Mouse (Mus musculus) C2C12 (cell line): ENCODE results near the gene Mup6. TPM values are rescaled to one million over a fixed set of nuclear protein-coding genes. Genes with fewer than 3 reads are reported as not detected.
"Not testable (repeated sequence)": the region's sequence is repeated elsewhere in the genome, so short reads cannot be mapped to it uniquely, and the experiment has no call there.

ENCODE experiments used
- H3K27me3 ChIP-seq: one replicate; pipeline ENCODE4 v1.6.1; 2011; ENCODE audit not compliant: control insufficient read depth, insufficient read depth, insufficient read length
- H3K36me3 ChIP-seq: one replicate; pipeline ENCODE4 v1.6.1; 2011; ENCODE audit not compliant: control insufficient read depth, insufficient read depth
- H3K4me3 ChIP-seq: one replicate; pipeline ENCODE4 v1.5.1; 2011; ENCODE audit warnings: mild to moderate bottlenecking, control low read depth; ENCODE audit not compliant: poor library complexity, insufficient read depth, severe bottlenecking
- H3K79me2 ChIP-seq: one replicate; pipeline ENCODE4 v1.6.1; 2011; ENCODE audit not compliant: control insufficient read depth, insufficient read depth
- H3K79me3 ChIP-seq: one replicate; pipeline ENCODE4 v1.6.1; 2011; ENCODE audit warnings: low read depth, control low read depth
- H3ac ChIP-seq: one replicate; pipeline ENCODE3; 2011; ENCODE audit warnings: low read depth; ENCODE audit not compliant: control insufficient read depth, insufficient read length
- CEBPB ChIP-seq: IDR thresholded peaks from one replicate; pipeline ENCODE4 v1.6.1; 2011; ENCODE audit warnings: low read depth, mild to moderate bottlenecking, control low read depth, moderate library complexity
- CTCF ChIP-seq: IDR thresholded peaks from one replicate; pipeline ENCODE4 v1.5.1; 2011; ENCODE audit not compliant: control insufficient read depth, insufficient read depth, insufficient read length
- FOSL1 ChIP-seq: IDR thresholded peaks from one replicate; pipeline ENCODE4 v1.8.0; 2011; ENCODE audit warnings: mild to moderate bottlenecking, low read length; ENCODE audit not compliant: poor library complexity, insufficient read depth, severe bottlenecking
- MAX ChIP-seq: IDR thresholded peaks from one replicate; pipeline ENCODE4 v1.6.1; 2011; ENCODE audit warnings: mild to moderate bottlenecking, control low read depth
- MYOD1 ChIP-seq: IDR thresholded peaks from one replicate; pipeline ENCODE4 v1.6.1; 2011; ENCODE audit warnings: low read depth; ENCODE audit not compliant: control insufficient read depth, insufficient read length
- MYOG ChIP-seq: IDR thresholded peaks from one replicate; pipeline ENCODE4 v1.6.1; 2011; ENCODE audit not compliant: control insufficient read depth, insufficient read length; ENCODE audit errors: extremely low read depth
- USF1 ChIP-seq: IDR thresholded peaks from one replicate; pipeline ENCODE4 v1.6.1; 2011; ENCODE audit warnings: low read depth, mild to moderate bottlenecking, control low read depth, moderate library complexity
- polyA plus RNA-seq: library from polyadenylated mRNA; unstranded; fragments of >200 nt; fragmentation: generic; extraction: Trizol; gene quantifications from one replicate; pipeline ENCODE4 v1.2.1, GENCODE M21; 2012; ENCODE audit warnings: missing spikeins

Gene Mup6
- polyA plus RNA-seq, 1 experiment = not detected

DNA sequence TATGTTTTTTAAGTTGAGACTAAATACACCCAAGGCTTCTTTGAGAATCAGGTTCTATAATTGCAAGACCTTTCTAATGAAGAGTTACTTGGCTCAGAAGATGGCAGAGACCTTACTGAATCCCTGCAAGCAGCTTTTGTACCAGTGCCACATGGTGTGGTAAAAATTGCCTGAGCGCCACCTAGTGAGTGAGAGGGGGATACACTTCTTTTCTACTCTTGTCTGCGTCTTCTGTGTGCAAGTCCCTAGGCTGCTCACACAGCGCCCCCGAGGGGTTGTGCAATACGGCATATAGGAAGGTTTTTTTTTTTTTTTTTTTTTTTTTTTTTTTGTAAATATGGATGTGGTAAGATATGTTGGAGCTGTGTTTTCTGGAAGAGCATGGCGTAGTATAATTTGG lies 35.7 kb upstream of the Mup6 start:
- H3K79me3 ChIP-seq = no peaks in the 10 kb centered on the region
- H3K36me3 ChIP-seq = no peaks in the 10 kb centered on the region
- TF ChIP-seq CEBPB = peak; percentile 60
- no peak for TF ChIP-seq FOSL1
- H3ac ChIP-seq = no peak overlapping the region
- H3K4me3 ChIP-seq = no peak overlapping the region
- H3K27me3 ChIP-seq = peaks cover 7% of the 10 kb centered on the region
- H3K79me2 ChIP-seq = no peaks in the 10 kb centered on the region

DNA sequence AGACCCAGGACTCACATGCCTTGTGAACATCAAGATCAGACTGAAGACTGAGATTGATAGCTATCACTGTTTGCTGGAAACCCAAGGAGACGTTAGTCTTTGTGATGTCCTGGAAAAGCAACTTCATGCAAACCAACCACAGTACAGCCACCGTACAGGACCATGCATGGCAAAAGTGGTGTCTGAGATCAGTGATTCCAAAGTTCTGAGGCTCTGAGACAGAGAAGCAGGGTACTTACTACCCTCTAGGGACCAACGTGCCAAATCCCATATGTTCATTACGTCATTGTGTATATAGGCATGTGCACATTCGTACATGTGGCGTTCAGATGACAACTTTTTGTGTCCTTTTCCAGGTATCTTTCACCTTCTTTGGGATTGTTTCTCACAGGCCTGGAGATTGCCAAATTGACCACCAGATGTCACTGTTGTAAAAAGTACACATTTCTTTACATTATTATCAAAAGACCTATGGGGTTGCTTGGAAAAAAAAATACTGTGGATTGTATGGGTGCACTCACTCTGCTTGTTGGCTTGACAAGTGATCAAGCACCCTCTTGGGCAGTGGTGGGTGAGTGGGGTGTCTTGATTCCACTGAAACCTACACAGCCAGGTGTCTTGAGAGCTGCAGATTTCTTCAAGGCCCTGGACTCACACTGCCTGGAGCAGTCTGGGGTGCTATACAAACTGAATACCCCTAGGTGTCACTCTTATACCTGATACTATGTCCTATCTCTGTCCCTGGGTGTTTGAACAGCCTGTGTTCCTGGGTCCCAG lies 31.4 kb upstream of the Mup6 start:
- Histone ChIP-seq H3K79me3 (no peaks in the 10 kb centered on the region), H3K4me3 (no peak overlapping the region), H3K79me2 (no peaks in the 10 kb centered on the region), H3K36me3 (no peaks in the 10 kb centered on the region), H3ac (no peak overlapping the region), H3K27me3 (peaks cover 3% of the 10 kb centered on the region)
- TF ChIP-seq MYOD1 (no peak), MAX (no peak), MYOG (no peak), FOSL1 (no peak), USF1 (no peak), CEBPB (no peak), CTCF (no peak)

DNA sequence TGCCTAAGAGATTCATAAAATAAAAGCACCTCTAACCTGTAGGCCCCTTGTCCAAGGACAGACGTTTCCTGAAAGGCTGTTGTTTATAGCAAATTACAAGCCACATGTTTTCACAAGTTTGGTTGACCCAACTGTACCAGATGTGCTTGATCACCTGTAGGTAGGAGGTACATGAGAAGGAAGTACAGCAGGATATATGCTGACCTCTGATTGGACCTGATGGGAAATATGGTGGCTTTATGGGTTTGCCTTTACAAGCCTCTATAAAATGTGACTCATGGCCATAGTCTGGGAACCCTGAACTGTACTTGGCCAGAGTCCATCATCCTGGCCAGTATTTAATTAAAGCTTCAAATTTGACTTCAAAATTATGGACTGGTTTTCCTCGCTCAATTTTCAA lies 26.6 kb upstream of the Mup6 start:
- Histone ChIP-seq H3K79me3 (no peaks in the 10 kb centered on the region), H3K79me2 (no peaks in the 10 kb centered on the region), H3K27me3 (peaks cover 13% of the 10 kb centered on the region), H3ac (no peak overlapping the region), H3K36me3 (no peaks in the 10 kb centered on the region), H3K4me3 (no peak overlapping the region)
- TF ChIP-seq CEBPB (no peak), USF1 (no peak), CTCF (no peak)

DNA sequence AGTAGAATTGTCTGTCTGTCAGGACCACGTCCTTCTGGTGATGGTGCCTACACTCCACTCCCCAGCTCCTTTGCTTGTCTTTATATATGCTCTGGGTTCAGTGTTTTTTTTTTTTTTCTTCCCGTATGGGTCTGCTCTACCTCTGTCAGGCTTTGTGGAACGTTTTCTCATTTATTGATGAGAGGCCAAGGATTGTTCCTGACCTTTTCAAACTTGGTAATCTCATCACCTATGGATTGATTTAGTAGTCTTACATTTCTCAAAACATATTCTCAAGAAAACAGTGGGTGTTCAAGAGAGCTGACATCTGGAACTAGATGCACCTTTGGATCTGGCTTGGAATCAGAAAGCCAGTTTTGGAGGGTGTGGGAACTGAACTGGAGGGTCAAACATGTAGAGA lies 3.5 kb upstream of the Mup6 start, which contains the start of gene Mup4:
Gene Mup4, minus strand, starts transcription at position 101 of the 400 bp plus-strand sequence.
- Histone ChIP-seq H3K27me3 (no peaks in the 10 kb centered on the region), H3K36me3 (no peaks in the 10 kb centered on the region), H3K79me2 (no peaks in the 10 kb centered on the region), H3ac (no peak within 1 kb of the TSS), H3K4me3 (no peak within 1 kb of the TSS), H3K79me3 (no peaks in the 10 kb centered on the region)
- no peak for TF ChIP-seq MYOD1
- TF ChIP-seq FOSL1 = no peak
- TF ChIP-seq USF1 = no peak
- TF ChIP-seq MAX = no peak
- no peak for TF ChIP-seq CEBPB
- TF ChIP-seq CTCF = no peak
- TF ChIP-seq MYOG = no peak

DNA sequence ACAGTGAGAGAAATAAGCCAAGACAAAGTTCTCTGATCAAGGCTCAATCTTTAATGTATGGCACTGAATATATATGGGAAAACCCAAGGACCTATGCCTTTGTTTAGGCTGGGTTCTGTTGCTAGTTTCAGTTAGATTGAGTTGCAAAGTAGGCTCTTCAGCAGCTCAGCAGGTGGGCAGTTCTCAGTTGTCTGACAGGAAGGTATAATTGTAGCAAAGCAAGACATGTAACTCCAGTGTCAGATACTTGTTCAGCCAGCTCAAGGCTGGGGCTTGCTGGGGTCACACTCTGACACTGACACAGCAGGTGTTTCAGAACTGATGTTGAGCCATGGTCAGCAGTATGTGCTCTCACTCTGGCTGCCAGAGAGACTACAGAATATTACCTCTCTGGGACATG lies 33.8 kb downstream of the Mup6 start:
- not testable (repeated sequence) for H3K27me3 ChIP-seq, H3ac ChIP-seq, H3K79me3 ChIP-seq, H3K79me2 ChIP-seq, H3K4me3 ChIP-seq, H3K36me3 ChIP-seq

DNA sequence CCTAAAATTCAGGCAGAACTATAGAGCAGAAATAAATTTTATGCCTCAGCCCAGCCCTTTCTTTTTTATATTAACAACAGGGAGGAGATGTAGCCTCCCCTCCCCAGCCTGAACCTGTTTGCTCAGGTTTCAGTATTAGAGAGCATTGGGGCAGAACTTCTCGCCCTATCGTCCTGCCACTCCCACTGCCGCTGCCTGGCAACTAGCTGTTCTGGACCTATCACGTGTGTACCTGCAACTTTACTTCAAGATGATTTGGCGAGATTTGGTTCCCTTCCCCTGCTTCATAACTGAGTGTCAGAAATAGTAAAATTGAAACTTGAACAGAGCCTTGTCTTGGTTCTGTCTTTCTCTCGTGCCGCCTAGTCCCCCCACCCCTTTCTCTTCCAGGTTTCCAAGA lies 56.0 kb downstream of the Mup6 start:
- not testable (repeated sequence) for H3K4me3 ChIP-seq, H3K79me3 ChIP-seq, H3K27me3 ChIP-seq, H3K36me3 ChIP-seq, H3K79me2 ChIP-seq, H3ac ChIP-seq

DNA sequence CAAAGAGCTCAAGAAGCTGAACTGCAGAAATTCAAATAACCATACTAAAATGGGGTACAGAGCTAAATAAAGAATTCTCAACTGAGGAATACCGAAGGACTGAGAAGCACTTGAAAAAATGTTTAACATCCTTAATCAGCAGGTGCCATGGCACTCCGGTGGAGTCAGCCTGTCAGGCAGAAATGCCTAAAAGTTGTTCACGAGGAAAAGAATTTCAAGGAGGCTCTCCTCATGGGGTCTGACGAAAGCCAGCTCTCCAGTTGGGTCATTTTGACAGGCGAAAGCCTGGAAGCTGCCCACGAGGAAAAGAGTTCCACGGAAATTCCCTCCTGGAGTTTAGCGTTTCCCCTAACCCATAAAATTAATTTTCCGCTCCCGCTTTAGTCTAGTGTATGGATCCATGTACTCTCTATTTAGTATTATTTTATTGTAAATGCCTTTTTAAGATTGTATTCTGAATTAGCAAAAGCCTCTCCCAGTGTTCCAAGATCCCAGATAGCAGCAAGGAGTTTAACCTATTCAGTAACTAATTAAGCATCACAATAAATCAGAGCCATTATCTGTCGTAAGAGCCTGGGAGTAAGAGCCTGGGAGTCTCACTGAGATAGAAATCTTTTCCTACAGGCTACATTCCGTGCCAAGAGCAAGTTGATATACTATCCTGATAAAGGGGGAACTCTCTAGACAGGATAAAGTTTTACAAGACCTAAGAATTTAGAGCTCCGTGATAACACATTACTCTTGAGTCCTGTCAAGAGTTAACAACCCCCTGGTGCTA lies 65.4 kb downstream of the Mup6 start:
- H3ac ChIP-seq, H3K79me3 ChIP-seq, H3K27me3 ChIP-seq, H3K4me3 ChIP-seq, H3K36me3 ChIP-seq, H3K79me2 ChIP-seq: not testable (repeated sequence)
